Mouse (Mus musculus): ENCODE data around the gene Cldn10.

GRCm38 (mm10) chr14:118765951-118766350 is 21.8 kb upstream of the Cldn10 start:
- TF ChIP-seq POLR2A (IDR thresholded peaks at IDR 0.05; ENCODE audit: borderline replicate concordance, extremely low read depth, insufficient read depth, insufficient read length, poor library complexity, severe bottlenecking) (no peak), CTCF (IDR thresholded peaks at IDR 0.05; ENCODE audit: borderline replicate concordance, extremely low read depth, insufficient read depth, insufficient read length) (no peak)

Data from brain, embryonic 14.5 days (tissue).